ENCODE assay signal across 8 mouse cellular contexts in the genomic region with DNA sequence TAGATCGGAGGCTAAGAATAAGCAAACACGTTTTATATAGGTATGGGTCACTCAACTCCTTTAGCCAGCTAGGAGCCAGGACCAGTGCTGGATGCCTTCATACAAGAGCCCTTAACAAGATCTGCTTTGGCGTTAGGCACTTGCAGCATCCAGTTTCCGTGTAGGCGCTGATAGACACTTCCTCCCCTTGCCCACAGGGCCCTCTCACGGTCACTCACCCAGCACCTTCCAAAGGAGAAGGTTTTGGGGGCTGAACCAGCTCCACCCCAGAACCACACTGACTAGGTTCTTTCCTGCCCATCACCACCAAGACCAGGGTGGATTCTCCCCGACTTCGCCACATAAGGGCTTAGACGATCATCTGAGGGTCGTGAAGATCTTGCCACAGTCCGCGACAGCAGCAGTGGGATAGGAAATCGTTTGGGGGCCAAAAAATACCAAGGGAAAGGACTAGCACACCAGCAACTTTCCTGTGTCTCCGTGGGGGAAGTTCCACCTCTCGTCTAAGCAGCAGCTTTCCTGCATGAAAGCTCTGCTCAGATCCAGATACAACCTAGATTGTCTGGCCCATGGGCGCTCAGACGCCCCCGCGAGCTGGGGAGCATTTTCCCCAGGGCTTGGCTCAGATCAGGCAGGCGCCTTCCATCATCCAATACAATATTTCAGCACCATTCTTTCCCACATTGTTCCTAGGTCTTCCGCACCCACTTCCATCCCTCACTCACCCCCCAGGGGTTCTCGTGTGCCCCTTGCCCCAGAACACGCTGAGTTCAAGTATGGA. TPM values are rescaled to one million over a fixed set of nuclear protein-coding genes. Genes with fewer than 3 reads are reported as not detected.
DNase-seq lines count a peak whose midpoint lies in the region; TF ChIP-seq lines count a peak whose summit lies in the region.

No protein-coding gene starts in this region.

- 4% methylated on average over 23 of the region's 23 CpGs for WGBS in kidney, adult 2 months
- 2% methylated on average over 23 of the region's 23 CpGs for WGBS in bone marrow, adult 2 months
- 2% methylated on average over 23 of the region's 23 CpGs for WGBS in hindbrain, embryonic 10.5 days
- WGBS in midbrain, embryonic 10.5 days, result 2% methylated on average over 23 of the region's 23 CpGs

- H3K27me3 ChIP-seq in kidney, adult 2 months (replicated peaks; ENCODE audit: control insufficient read depth, insufficient read depth, low read length), result no peaks in the 10 kb centered on the region
- H3K27me3 ChIP-seq in hindbrain, embryonic 10.5 days (ENCODE audit: insufficient read depth, poor library complexity, severe bottlenecking), result peaks cover 100% of the 10 kb centered on the region
- H3K27me3 ChIP-seq in midbrain, embryonic 10.5 days (ENCODE audit: low read depth, poor library complexity, severe bottlenecking), result peaks cover 100% of the 10 kb centered on the region

- no peak overlapping the region for H3K27ac ChIP-seq in kidney, adult 2 months (ENCODE audit: insufficient read depth, low read depth, low read length)
- no peak overlapping the region for H3K27ac ChIP-seq in bone marrow, adult 2 months (ENCODE audit: control insufficient read depth, insufficient read depth, low read depth, low read length, poor library complexity)
- no peak overlapping the region for H3K27ac ChIP-seq in hindbrain, embryonic 10.5 days
- H3K27ac ChIP-seq in midbrain, embryonic 10.5 days (replicated peaks), result no peak overlapping the region

- no peaks in the 10 kb centered on the region for H3K9me3 ChIP-seq in hindbrain, embryonic 10.5 days
- no peaks in the 10 kb centered on the region for H3K9me3 ChIP-seq in midbrain, embryonic 10.5 days (replicated peaks)

- no peak for DNase-seq in kidney, adult 2 months
- no peak for DNase-seq in kidney, postnatal 10 days
- peak; percentile 26 for DNase-seq in hindbrain, embryonic 10.5 days (ENCODE audit: low spot score)
- DNase-seq in midbrain, embryonic 10.5 days (ENCODE audit: low spot score), result peak; percentile 33
- no peak for DNase-seq in spleen, adult 12 weeks (ENCODE audit: low spot score)
- DNase-seq in spleen, postnatal 14 days (ENCODE audit: low spot score in 2 of 2), result no peak
- no peak for DNase-seq in frontal cortex, postnatal 10 days (ENCODE audit: low spot score in 2 of 2)

- no peaks in the 10 kb centered on the region for H3K36me3 ChIP-seq in kidney, adult 2 months (ENCODE audit: control insufficient read depth, insufficient read depth, low read length)
- no peaks in the 10 kb centered on the region for H3K36me3 ChIP-seq in hindbrain, embryonic 10.5 days
- no peaks in the 10 kb centered on the region for H3K36me3 ChIP-seq in midbrain, embryonic 10.5 days

- no peaks in the 10 kb centered on the region for H3K4me1 ChIP-seq in kidney, adult 2 months (ENCODE audit: control insufficient read depth, insufficient read depth, low read length)
- H3K4me1 ChIP-seq in bone marrow, adult 2 months (ENCODE audit: control insufficient read depth, insufficient read depth, low read length), result peaks cover 1% of the 10 kb centered on the region; the same call in 1 of the 2 replicates
- peaks cover 27% of the 10 kb centered on the region for H3K4me1 ChIP-seq in hindbrain, embryonic 10.5 days (replicated peaks)
- H3K4me1 ChIP-seq in midbrain, embryonic 10.5 days, result peaks cover 28% of the 10 kb centered on the region

- TF ChIP-seq CTCF in kidney, adult 2 months (conservative IDR thresholded peaks at IDR 0.05; ENCODE audit: insufficient read depth, insufficient read length, low read depth, low read length), result no peak
- TF ChIP-seq CTCF in bone marrow, adult 2 months (IDR thresholded peaks at IDR 0.05; ENCODE audit: control insufficient read depth, insufficient read depth, low read length), result no peak

- peak overlapping the region; percentile 44 for H3K4me3 ChIP-seq in kidney, adult 2 months (ENCODE audit: insufficient read depth, low read depth, low read length)
- peak overlapping the region; percentile 53 for H3K4me3 ChIP-seq in bone marrow, adult 2 months (replicated peaks; ENCODE audit: control insufficient read depth, low read depth, low read length)
- peak overlapping the region; percentile 55 for H3K4me3 ChIP-seq in hindbrain, embryonic 10.5 days
- peak overlapping the region; percentile 58 for H3K4me3 ChIP-seq in midbrain, embryonic 10.5 days

- no peak for TF ChIP-seq POLR2A in kidney, adult 2 months (IDR thresholded peaks at IDR 0.05; ENCODE audit: low read depth, low read length)
- no peak for TF ChIP-seq POLR2A in bone marrow, adult 2 months (IDR thresholded peaks at IDR 0.05; ENCODE audit: borderline replicate concordance, control insufficient read depth, low read depth, low read length)

RNA-seq across cellular contexts. Expression of a gene that starts 0.8 kb away (rescaled TPM):
- polyA plus RNA-seq in kidney, adult 2 months (2012; rRNA removed), result 4.7 and 7.7 TPM in 2 replicates
- 92.9 and 101 TPM in 2 replicates for polyA plus RNA-seq in bone marrow, adult 2 months (2011; ENCODE audit: insufficient read depth, insufficient read length, low replicate concordance, missing spikeins)
- 1.2 and 2.6 TPM in 2 replicates for polyA plus RNA-seq in hindbrain, embryonic 10.5 days (2016; fragmentation: Nextera tagmentation; extraction: Ambion mirVana)
- 1.1 and 1.3 TPM in 2 replicates for polyA plus RNA-seq in midbrain, embryonic 10.5 days (2016; fragmentation: Nextera tagmentation; extraction: Ambion mirVana)

RNA-seq across cellular contexts. Expression of a gene that starts 3.6 kb away (rescaled TPM):
- 17.8 and 18.3 TPM in 2 replicates for polyA plus RNA-seq in kidney, adult 2 months (2012; rRNA removed)
- polyA plus RNA-seq in bone marrow, adult 2 months (2011; ENCODE audit: insufficient read depth, insufficient read length, low replicate concordance, missing spikeins), result 1.9 and 7.2 TPM in 2 replicates
- polyA plus RNA-seq in hindbrain, embryonic 10.5 days (2016; fragmentation: Nextera tagmentation; extraction: Ambion mirVana), result 6.0 and 8.2 TPM in 2 replicates
- 6.5 and 7.0 TPM in 2 replicates for polyA plus RNA-seq in midbrain, embryonic 10.5 days (2016; fragmentation: Nextera tagmentation; extraction: Ambion mirVana)

RNA-seq across cellular contexts. Expression of a gene that starts 12.9 kb away (rescaled TPM):
- polyA plus RNA-seq in kidney, adult 2 months (2012; rRNA removed), result 7.6 and 9.1 TPM in 2 replicates
- polyA plus RNA-seq in bone marrow, adult 2 months (2011; ENCODE audit: insufficient read depth, insufficient read length, low replicate concordance, missing spikeins), result 4.0 and 12.2 TPM in 2 replicates
- polyA plus RNA-seq in hindbrain, embryonic 10.5 days (2016; fragmentation: Nextera tagmentation; extraction: Ambion mirVana), result 0.60 and 0.78 TPM in 2 replicates
- 0.39 and 0.66 TPM in 2 replicates for polyA plus RNA-seq in midbrain, embryonic 10.5 days (2016; fragmentation: Nextera tagmentation; extraction: Ambion mirVana)

RNA-seq across cellular contexts. Expression of a gene that starts 24.1 kb away (rescaled TPM):
- polyA plus RNA-seq in kidney, adult 2 months (2012; rRNA removed), result 54.9 and 55.5 TPM in 2 replicates
- polyA plus RNA-seq in bone marrow, adult 2 months (2011; ENCODE audit: insufficient read depth, insufficient read length, low replicate concordance, missing spikeins), result 10.8 and 13.7 TPM in 2 replicates
- polyA plus RNA-seq in hindbrain, embryonic 10.5 days (2016; fragmentation: Nextera tagmentation; extraction: Ambion mirVana), result 31.9 and 34.1 TPM in 2 replicates
- polyA plus RNA-seq in midbrain, embryonic 10.5 days (2016; fragmentation: Nextera tagmentation; extraction: Ambion mirVana), result 28.6 and 31.5 TPM in 2 replicates

Comparison
In these comparisons a context has a peak if more than half of its experiments do, and no peak if none do; other contexts are left out.
1. DNase-seq: peak in hindbrain, embryonic 10.5 days (single experiment) and midbrain, embryonic 10.5 days (single experiment); none in kidney, adult 2 months (single experiment), kidney, postnatal 10 days (single experiment), spleen, adult 12 weeks (single experiment), spleen, postnatal 14 days (0 of 2) and frontal cortex, postnatal 10 days (0 of 2).
2. RNA of a gene that starts 0.8 kb away (polyA plus RNA-seq): 92.9 to 101 TPM in bone marrow, adult 2 months; 4.7 to 7.7 TPM in kidney, adult 2 months, 1.2 to 2.6 TPM in hindbrain, embryonic 10.5 days and 1.1 to 1.3 TPM in midbrain, embryonic 10.5 days; every median in the first group is over 10 times any median in the second.
3. Peak in every context shown above with its lines, with median percentiles within 50 percentile points of each other: H3K4me3 ChIP-seq.